Mouse (Mus musculus): ENCODE measurements at regions not wholly inside any gene's neighbourhood (a gene's known extent, or its start where the extent isn't known, plus 50 kb on each side); places are given as distances from the start of the nearest gene placed in this dataset.

DNA sequence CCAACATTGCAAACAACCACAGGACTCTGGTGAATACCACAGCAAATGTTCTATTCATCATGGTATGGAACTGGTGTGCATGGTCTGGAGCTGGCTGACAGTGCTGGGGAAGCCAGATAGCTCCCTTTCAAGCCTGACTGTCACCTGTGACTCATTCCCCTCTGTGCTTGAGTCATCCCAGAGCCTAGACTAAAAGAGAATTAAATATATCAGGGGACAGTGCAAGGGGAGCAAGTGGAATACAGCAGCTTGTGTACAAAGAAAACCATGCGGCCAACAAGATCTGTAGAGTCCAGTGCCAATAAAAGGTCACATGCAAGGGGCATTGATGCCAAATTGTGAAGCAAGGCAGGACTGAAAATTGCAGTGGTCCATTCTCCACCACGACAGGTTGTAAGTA is 117.7 kb downstream of the Pah start:
- DNase-seq, result no peak

- DNase-seq, result no peak
Observed at GRCm38 (mm10) chr10:87649091-87649490, 127.5 kb downstream of the Pah start.

- DNase-seq, result no peak
Observed at GRCm38 (mm10) chr10:87652139-87652740, 130.6 kb downstream of the Pah start.

DNA sequence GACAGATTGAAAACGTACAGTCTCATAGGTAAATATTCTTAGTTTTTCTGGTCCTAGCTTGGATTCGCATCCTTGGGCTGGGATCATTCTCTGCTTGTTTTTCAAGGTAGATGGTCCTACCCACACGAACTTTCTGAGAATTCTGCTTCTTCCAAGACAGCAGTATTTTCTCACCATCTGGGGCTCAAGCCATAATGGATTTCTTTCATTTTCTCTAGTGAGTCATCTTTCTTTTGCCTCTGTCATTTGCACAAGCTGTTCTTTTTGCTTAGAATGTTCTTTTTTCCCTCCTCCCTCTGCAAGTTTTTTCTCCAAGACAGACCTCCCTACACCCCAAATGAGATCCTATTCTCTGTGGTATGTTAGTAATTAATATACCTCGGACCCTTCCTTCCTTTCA is 132.5 kb downstream of the Pah start:
- no peak for DNase-seq

- DNase-seq, result no peak
Observed at GRCm38 (mm10) chr10:87666020-87666718, 144.6 kb downstream of the Pah start.

DNA sequence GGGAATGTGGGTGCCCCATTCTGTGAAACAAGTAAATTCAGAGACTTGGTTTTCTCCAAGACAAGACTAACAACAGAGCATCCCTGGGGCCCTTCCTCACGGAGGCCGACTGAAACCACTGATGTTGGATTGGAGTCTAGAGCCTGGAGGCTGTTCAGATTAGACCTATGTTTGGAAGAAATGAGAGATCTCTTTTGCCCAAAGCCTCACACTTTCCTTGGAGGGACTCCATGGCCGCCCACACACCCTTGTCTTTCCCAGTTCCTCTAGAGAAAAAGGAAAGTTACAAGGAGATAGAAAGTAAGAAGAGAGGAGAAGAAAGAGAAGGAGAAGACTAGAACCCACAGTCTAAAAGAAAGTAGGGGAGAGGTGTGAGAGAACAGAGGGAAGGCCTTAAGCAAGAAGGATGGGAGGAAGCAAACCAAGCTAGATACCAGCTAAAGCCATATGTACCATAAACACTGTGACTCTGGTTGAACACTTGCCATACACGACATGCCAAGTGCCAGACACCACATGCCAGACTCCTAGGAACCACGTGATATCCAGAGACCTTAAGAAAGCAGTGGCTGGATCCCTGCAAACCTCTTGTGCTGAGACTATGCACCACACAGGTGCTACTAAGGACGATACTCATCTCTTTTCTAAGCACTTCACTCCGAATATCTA is 145.3 kb downstream of the Pah start:
- DNase-seq, result no peak

DNA sequence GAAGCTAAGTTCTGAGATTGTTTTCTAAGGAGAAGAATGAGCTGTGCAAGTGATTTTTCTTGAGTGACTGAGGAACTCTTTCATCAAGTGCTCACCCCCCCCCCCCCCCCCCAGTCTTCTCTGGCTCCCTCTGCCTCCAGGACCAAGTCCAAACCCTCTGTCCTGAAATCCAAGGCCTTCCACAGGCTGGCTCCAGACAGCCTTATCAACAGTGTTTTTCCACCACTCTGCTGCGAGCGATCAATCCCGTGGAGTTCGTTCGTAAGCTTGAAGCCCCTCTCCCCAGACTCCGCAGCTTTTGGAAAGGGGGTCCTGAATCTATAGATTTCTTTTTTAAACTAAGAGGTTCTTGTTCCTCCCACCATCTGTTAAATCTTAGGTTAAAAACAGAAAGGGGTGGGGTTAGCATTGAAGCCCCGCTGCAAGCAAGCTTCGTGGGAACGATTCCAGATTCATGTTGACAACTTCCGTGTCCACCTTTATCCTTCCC is 146.1 kb downstream of the Pah start:
- no peak for DNase-seq

DNA sequence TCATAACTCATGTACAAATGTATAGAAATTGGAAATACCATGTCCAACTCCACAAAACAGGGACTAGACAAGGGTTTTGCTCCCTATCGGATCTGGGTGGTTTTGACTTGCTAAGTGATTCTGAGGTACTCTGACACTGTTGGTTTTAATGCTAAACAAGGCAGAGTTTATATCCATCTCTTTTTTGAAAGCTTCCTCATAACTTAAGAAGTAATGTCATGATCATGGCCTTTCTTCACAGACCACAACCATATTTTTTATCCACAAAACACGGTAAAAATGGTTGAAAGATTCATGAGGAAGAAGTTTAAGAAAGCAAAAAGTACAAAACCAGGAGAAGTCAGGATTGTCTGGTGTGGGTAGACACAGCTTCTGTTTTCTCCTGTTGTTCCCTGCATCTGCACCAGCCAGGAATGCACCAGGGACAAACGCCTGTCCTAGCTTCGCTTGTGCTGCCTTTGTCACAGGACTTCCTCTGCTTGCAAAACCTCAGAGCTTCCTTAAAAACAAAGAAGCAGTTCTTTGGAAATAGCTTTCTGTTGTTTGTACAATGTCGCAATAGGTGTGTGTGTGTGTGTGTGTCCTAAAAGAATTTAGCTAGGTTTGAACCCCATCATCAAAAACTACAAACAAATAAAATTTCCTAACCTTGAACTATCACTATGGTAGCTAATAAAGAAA is 153.3 kb downstream of the Pah start:
- no peak for DNase-seq

- no peak for DNase-seq
Observed at GRCm38 (mm10) chr10:87676041-87676672, 154.6 kb downstream of the Pah start.

GRCm38 (mm10) chr10:87678984-87679383 is 157.4 kb downstream of the Pah start:
- DNase-seq, result no peak

DNA sequence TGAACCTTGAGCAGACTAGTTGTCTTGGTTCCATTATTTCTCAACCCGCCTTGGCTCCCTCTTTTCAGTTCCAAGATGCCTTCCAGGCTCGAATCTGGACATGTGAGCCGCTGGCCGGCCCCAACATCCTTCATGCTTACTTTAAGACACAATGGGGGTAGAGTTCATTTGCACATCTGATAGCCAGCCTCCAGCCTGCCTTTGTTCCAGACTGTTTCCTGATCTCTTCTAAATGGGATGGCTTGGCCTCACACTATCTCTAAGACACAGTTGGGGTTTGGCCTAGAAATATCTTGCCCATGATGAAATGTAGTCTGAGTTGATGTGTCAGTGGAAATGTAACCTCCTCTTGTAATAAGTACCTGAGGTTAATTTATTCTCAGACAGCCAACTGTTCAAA is 164.7 kb downstream of the Pah start:
- DNase-seq, result no peak

GRCm38 (mm10) chr10:87686785-87687184 is 165.2 kb downstream of the Pah start:
- no peak for DNase-seq

DNA sequence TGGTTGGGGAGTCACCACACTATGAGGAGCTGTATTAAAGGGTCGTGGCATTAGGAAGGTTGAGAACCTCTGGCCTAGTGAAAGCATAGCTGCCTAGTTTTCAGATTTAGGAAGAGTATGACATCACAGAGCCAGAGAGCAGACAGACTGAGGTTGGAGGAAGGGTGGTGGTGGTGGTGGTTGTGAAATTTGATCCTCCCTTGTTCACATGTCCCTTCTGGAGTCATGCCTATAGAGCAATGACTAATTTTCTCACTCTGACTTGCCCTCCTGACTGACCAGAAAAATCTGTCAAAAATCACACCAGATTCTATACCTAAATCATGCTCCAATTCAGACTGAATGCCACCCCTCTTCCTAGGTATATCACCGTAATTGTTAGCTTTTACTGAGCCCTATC is 166.2 kb downstream of the Pah start:
- no peak for DNase-seq

GRCm38 (mm10) chr10:87690831-87691230 is 167.2 kb upstream of the Igf1 start:
- no peak for DNase-seq

GRCm38 (mm10) chr10:87696485-87696884 is 161.6 kb upstream of the Igf1 start:
- DNase-seq, result no peak

- no peak for DNase-seq
Observed at GRCm38 (mm10) chr10:87711209-87711608, 146.9 kb upstream of the Igf1 start.

GRCm38 (mm10) chr10:87711798-87712197 is 146.3 kb upstream of the Igf1 start:
- DNase-seq, result no peak

DNA sequence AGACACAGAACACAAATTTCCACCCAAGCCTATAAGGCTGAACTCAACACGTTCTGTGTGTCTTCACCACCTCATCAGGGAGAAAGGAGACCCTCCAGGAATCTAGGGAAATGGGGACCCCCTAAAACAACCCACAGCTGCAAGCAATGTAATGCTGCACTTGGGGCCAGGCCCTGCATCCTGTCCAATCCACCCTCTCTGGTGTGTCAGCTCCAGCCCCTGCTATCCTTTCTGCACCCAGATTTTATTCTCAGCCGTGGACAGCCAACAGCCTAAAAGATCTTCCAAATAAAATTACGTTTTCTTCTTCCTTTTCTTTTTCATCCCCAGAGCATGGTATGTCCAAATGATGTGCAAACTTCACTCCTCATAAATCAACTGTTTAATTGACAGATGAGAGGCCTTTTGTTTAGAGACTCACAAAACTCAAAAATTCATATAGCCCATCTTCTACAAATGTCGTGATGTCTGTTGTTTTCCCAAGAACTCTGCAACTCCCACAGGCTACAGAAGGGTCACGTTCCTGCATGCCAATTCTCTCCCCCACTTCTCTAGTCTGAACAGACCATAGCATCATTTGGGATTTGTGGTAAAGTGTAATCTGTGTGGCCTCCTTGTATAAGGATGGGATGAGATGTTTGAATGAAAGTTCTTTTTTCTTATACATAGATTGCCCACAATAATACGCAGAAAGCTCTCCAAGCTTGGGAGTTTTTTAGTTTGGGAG is 142.0 kb upstream of the Igf1 start:
- DNase-seq, result no peak

GRCm38 (mm10) chr10:87717156-87717555 is 140.9 kb upstream of the Igf1 start:
- no peak for DNase-seq

GRCm38 (mm10) chr10:87718491-87718890 is 139.6 kb upstream of the Igf1 start:
- DNase-seq, result no peak

DNA sequence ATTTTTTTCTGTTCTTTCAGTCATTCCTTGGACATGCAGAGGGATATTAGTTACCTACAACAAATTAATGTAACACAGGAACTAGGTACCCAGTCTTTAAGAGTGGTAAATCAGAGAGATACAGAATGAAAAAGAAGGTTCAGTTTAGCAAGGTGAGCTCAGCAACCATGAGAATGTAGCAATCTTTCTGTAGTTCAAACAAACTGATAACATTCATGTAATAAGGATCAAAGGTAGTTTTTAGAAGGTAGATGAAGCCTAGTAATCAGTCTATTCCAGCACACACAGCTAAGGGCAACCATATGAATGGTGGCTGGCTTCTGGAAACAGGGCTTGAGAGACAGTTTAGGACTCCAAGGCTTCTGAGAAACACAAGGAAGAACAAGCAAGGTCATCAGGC is 138.1 kb upstream of the Igf1 start:
- no peak for DNase-seq

DNA sequence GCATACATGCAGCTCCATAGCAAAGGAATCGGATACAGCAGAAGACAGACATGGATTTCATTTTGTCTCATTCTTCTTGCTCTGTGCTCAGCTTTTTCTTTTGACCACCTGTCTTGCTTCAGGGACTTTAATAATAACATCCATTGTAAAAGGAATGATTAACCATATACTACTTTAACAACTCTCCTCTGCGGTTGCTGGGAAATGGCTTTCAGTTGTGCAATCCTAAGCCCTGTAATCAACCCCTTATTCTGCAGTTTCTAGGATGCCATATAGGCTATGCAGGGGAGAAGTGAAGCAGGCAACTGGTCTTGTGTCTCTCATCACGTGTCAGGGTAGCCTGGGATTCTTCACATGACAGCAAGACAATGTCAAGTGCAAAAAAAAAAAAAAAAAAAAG is 135.8 kb upstream of the Igf1 start:
- DNase-seq, result no peak
